Mouse (Mus musculus) embryonic facial prominence, embryonic 14.5 days (tissue): ENCODE results near the gene AI182371. TPM values are rescaled to one million over a fixed set of nuclear protein-coding genes. Genes with fewer than 3 reads are reported as not detected.

Source experiments
- ATAC-seq: fragments of 200-750 bp; cut with Nextera tagmentation; 2 replicates; pipeline ENCODE4 v1.8.0; 2017; ENCODE audit warnings: low read depth, moderate number of reproducible peaks, moderate TSS enrichment
- DNase-seq: peaks from one replicate; pipeline ENCODE4 v3.0.0-alpha.2; 2015; ENCODE audit warnings: low spot score
- H3K27ac ChIP-seq: fragments of 300-500 bp; sonication (generic); replicated peaks from 2 replicates; pipeline ENCODE4 v1.5.1; 2014; ENCODE audit warnings: low read depth, mild to moderate bottlenecking, low read length, moderate library complexity
- H3K27me3 ChIP-seq: fragments of 300-500 bp; sonication (generic); replicated peaks from 2 replicates; pipeline ENCODE4 v1.6.1; 2014; ENCODE audit warnings: low read length; ENCODE audit not compliant: control insufficient read depth, insufficient read depth
- H3K36me3 ChIP-seq: fragments of 300-500 bp; sonication (generic); 2 replicates; pipeline ENCODE4 v1.6.1; 2014; ENCODE audit warnings: low read length, mixed read lengths; ENCODE audit not compliant: control insufficient read depth, insufficient read depth
- H3K4me1 ChIP-seq: fragments of 300-500 bp; sonication (generic); 2 replicates; pipeline ENCODE4 v1.6.1; 2014; ENCODE audit warnings: antibody characterized with exemption, low read length; ENCODE audit not compliant: control insufficient read depth, insufficient read depth
- H3K4me2 ChIP-seq: fragments of 300-500 bp; sonication (generic); 2 replicates; pipeline ENCODE4 v1.6.1; 2014; ENCODE audit warnings: low read depth, mild to moderate bottlenecking, low read length, moderate library complexity, mixed read lengths
- H3K4me3 ChIP-seq: fragments of 300-500 bp; sonication (generic); 2 replicates; pipeline ENCODE4 v1.5.1; 2014; ENCODE audit warnings: low read depth, mild to moderate bottlenecking, low read length
- H3K9ac ChIP-seq: fragments of 300-500 bp; sonication (generic); 2 replicates; pipeline ENCODE4 v1.6.1; 2014; ENCODE audit warnings: low read depth, mild to moderate bottlenecking, low read length, moderate library complexity, mixed read lengths
- H3K9me3 ChIP-seq: fragments of 300-500 bp; sonication (generic); 2 replicates; pipeline ENCODE4 v1.6.1; 2016; ENCODE audit warnings: low read length; ENCODE audit not compliant: control insufficient read depth
- WGBS: fragments of 180-500 bp; shearing (Covaris S2); extraction: QIAGEN DNeasy Blood & Tissue Kit; methylation state at CpG from one replicate; pipeline ENCODE4 v1.1.7; 2014; 5-methylcytosine and 5-hydroxymethylcytosine counted together
- polyA plus RNA-seq: library from polyadenylated mRNA; unstranded; fragments of >200 nt; fragmentation: Nextera tagmentation; extraction: Ambion mirVana; gene quantifications from 2 replicates; pipeline ENCODE4 v1.2.1, GENCODE M21; 2014

Gene AI182371
- polyA plus RNA-seq, 1 experiment from 2014 or later, result 0.46 TPM

DNA sequence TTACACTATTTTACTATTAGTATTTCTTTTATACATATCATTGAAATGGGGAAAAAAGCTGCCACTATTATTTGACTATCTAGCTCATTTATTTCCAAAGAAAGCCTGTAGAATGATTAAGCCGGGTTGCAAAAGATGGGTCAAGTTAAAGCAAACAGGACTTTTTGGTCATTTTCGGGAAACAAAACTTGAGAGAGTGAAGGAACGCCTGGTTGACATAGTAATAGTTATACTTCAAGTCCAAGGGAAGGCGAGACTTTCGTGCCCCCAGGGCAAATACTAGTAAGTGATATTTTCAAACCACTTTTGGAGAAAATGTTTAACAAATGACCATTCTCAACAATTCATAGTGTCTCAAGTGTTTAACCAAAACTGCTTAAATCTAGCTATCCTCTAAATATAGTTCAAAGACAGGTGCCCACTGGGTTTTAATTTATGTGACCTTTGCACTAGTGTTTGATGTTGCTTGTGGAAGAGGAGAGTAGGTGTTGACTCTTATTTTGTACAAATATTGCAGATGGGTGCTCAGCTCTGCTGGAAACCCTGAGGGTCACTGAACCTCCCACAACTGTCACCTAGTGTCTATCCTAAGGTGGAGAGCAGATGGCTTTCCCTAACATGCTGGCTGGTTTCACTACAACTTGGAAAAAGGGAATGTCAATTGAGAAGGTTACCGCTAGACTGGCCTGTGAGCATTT, 37.9 kb downstream of the AI182371 start:
- H3K27ac ChIP-seq, result no peak overlapping the region
- ATAC-seq (no peak), DNase-seq (no peak)
- H3K4me1 ChIP-seq, result no peaks in the 10 kb centered on the region
- H3K36me3 ChIP-seq, result no peaks in the 10 kb centered on the region
- H3K9ac ChIP-seq, result no peak overlapping the region
- 81% methylated on average over 6 of the region's 6 CpGs for WGBS
- no peak overlapping the region for H3K4me3 ChIP-seq
- no peaks in the 10 kb centered on the region for H3K27me3 ChIP-seq
- no peak overlapping the region for H3K4me2 ChIP-seq
- H3K9me3 ChIP-seq, result no peaks in the 10 kb centered on the region

DNA sequence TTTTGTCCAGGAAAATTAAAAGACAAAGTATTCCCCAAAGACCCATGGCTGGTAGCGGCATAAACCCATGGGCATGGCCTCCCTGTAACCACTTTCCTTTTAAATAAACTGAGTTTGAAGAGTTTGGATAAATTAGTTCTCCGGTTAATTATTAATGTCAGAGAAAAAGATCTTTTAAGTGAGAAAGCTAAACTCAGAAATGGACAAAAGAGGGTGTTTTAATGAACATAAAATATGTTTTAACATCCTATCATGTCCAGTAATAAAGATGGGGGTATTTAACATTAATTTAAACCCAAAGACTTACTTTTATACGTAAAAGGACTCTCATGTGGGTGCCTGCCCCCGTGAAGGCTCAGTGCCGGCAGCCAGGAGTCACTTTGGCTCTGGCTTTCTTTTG, 40.0 kb downstream of the AI182371 start, which contains the start of gene Hc:
Gene Hc, minus strand, starts transcription at position 101 of the 400 bp plus-strand sequence.
- no peak for DNase-seq
- H3K4me2 ChIP-seq, result no peak within 1 kb of the TSS
- no peaks in the 10 kb centered on the region for H3K27me3 ChIP-seq
- H3K36me3 ChIP-seq, result no peaks in the 10 kb centered on the region
- ATAC-seq, result no peak
- H3K9ac ChIP-seq, result no peak within 1 kb of the TSS
- no peaks in the 10 kb centered on the region for H3K9me3 ChIP-seq
- H3K27ac ChIP-seq, result no peak within 1 kb of the TSS
- WGBS, result 87% methylated on average over 5 of the region's 5 CpGs
- no peaks in the 10 kb centered on the region for H3K4me1 ChIP-seq
- H3K4me3 ChIP-seq, result no peak within 1 kb of the TSS

DNA sequence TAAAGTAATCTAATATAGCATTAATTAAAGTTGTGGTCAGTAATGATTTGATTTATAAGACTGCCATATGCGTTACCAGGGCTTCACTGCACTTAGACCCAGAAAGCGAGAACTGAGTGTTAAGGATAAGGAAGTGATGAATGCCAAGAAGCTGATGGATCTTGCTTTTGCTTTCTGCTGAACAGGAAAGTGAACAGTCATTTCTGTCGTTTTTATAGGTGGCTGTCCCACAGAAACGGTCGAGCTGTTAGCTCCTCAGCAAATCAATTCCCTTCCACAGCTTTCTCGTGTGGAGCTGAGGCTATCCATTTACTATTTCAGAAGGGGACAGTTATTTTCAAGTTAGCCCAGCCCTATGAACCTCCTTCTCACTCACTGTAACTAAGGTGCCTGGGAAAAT, 40.4 kb downstream of the AI182371 start:
- no peak for DNase-seq
- H3K27ac ChIP-seq, result no peak overlapping the region
- H3K27me3 ChIP-seq, result no peaks in the 10 kb centered on the region
- H3K4me3 ChIP-seq, result no peak overlapping the region
- WGBS, result 73% methylated on average over 6 of the region's 6 CpGs
- H3K4me1 ChIP-seq, result no peaks in the 10 kb centered on the region
- no peak overlapping the region for H3K9ac ChIP-seq
- H3K36me3 ChIP-seq, result no peaks in the 10 kb centered on the region
- ATAC-seq, result no peak
- no peaks in the 10 kb centered on the region for H3K9me3 ChIP-seq
- no peak overlapping the region for H3K4me2 ChIP-seq

DNA sequence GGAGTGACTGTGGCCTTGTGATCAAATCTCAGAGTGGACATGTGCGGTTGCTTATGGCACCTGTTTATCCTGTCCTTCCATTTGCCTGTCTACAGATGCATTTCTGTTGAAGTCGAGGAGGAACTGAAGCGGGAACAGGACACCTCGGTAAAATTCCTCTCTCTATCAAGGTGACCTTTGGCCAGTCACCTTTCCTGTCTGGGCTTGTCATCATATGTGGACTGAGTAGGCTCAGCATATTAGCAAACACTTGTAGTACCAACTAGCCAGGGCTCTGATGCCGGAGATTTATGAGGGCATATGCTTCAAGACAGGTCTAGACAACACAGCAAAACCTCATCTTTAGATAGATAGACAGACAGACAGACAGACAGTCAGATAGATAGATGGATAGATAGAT, 41.1 kb downstream of the AI182371 start:
- Histone ChIP-seq H3K4me2 (no peak overlapping the region), H3K9me3 (no peaks in the 10 kb centered on the region), H3K4me3 (no peak overlapping the region), H3K27me3 (no peaks in the 10 kb centered on the region), H3K27ac (no peak overlapping the region), H3K36me3 (no peaks in the 10 kb centered on the region), H3K9ac (no peak overlapping the region), H3K4me1 (no peaks in the 10 kb centered on the region)
- WGBS, result 81% methylated on average over 5 of the region's 5 CpGs
- ATAC-seq (no peak), DNase-seq (no peak)

DNA sequence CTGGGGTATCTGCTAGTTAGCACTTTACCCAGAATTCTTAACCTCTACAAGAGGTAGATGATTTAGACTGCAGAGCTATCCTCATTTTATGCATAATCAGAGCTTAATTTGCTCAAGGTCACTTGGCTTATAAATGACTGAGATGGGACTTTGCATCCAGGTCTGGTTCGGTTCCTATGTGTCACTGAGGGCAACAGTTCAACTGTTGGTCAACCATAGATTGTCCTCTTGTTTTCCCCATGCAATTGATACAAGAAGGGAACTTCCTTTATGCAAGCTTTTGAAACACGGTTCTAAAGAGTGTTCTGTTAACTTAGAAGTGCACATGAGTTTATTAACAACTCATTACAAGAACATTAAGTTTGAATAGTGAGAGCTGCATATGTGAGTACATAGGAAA, 43.0 kb downstream of the AI182371 start:
- Histone ChIP-seq H3K27ac (no peak overlapping the region), H3K9me3 (no peaks in the 10 kb centered on the region), H3K36me3 (no peaks in the 10 kb centered on the region), H3K9ac (no peak overlapping the region), H3K27me3 (no peaks in the 10 kb centered on the region), H3K4me1 (no peaks in the 10 kb centered on the region), H3K4me2 (no peak overlapping the region), H3K4me3 (no peak overlapping the region)
- WGBS, result 74% methylated on average over 2 of the region's 2 CpGs
- DNase-seq (no peak), ATAC-seq (no peak)

DNA sequence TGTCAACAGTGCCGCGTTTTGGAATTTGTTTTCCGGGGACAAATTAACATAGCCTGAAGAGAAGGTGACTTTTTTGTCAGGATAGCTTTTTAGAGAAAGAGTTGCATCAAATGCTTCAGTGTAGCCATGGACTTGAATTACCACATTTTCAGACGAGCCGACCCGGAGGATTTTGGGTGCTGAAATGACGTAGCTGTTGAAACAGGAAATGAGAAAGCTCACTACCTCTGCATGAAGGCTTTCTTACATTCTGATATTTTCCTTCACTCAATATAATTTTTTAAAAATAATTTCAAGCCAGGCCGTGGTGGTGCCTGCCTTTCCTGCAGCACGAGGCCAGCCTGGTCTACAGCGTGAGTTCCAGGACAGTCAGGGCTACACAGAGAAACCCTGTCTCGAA, 44.1 kb downstream of the AI182371 start:
- no peak for ATAC-seq

DNA sequence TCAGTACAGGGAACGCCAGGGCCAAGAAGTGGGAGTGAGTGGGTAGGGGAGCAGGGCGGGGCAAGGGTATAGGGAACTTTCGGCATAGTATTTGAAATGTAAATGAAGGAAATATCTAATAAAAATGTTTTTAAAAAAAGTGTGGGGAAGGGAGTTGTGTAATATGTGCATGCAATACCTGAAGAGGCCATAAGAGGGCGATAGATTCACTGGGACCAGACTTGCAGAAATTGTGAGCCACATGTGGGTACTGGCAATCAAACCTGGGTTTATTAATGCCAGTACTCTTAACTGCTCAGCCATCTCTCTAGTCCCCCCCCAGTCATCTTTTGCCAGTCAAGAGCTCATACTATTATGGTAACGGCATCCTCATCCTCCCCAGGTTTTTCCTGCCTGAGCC, 52.5 kb downstream of the AI182371 start:
- DNase-seq, result peak; percentile 3

More for the DNA sequence above, 44.1 kb downstream of the AI182371 start:
- H3K27me3 ChIP-seq, result no peaks in the 10 kb centered on the region
- no peak overlapping the region for H3K9ac ChIP-seq
- H3K4me3 ChIP-seq, result no peak overlapping the region
- H3K27ac ChIP-seq, result no peak overlapping the region
- no peaks in the 10 kb centered on the region for H3K9me3 ChIP-seq
- H3K36me3 ChIP-seq, result no peaks in the 10 kb centered on the region
- no peak overlapping the region for H3K4me2 ChIP-seq
- WGBS, result 80% methylated on average over 11 of the region's 11 CpGs
- no peaks in the 10 kb centered on the region for H3K4me1 ChIP-seq
- DNase-seq, result no peak

DNA sequence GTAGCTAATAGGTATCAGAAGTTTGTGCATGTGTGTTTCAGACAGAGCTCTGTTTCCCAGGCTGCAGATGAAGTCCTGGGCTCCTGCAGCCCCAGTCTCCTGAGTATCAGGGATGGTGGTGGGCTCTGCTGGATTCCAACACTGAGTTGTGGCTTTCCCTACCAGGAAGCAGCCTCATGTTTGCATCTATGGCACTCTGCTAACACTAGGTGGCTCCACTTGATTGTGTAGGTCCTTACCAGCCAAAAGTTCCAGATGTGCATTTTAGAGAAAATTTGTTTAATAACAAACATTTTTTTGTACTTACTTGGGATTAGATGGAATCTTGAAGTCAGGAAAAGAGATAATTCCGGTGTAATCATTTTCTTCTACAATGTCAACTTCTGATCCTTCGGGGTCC, 56.4 kb downstream of the AI182371 start:
- Histone ChIP-seq H3K9me3 (peaks cover 6% of the 10 kb centered on the region; the same call in 1 of the 2 replicates), H3K36me3 (no peaks in the 10 kb centered on the region), H3K27ac (no peak overlapping the region), H3K9ac (no peak overlapping the region), H3K4me2 (no peak overlapping the region), H3K4me3 (no peak overlapping the region), H3K4me1 (no peaks in the 10 kb centered on the region), H3K27me3 (no peaks in the 10 kb centered on the region)
- DNase-seq (peak; percentile 61), ATAC-seq (no peak)
- WGBS, result 63% methylated on average over 2 of the region's 2 CpGs

More for the DNA sequence above, 52.5 kb downstream of the AI182371 start:
- Histone ChIP-seq H3K9me3 (no peaks in the 10 kb centered on the region), H3K4me3 (no peak overlapping the region), H3K9ac (no peak overlapping the region), H3K27me3 (no peaks in the 10 kb centered on the region), H3K27ac (no peak overlapping the region), H3K4me2 (no peak overlapping the region), H3K36me3 (no peaks in the 10 kb centered on the region), H3K4me1 (no peaks in the 10 kb centered on the region)
- 41% methylated on average over 5 of the region's 5 CpGs for WGBS
- ATAC-seq, result no peak
